Mouse (Mus musculus) hematopoietic stem cell, adult 5-6 weeks (primary cell): ENCODE measurements around the gene Esrrg. TPM values are rescaled to one million over a fixed set of nuclear protein-coding genes. Genes with fewer than 3 reads are reported as not detected.

ENCODE experiments used
- ATAC-seq, 2 experiments: fragments of 125-278 bp in 1 of 2; replicated peaks in 1 of 2; 2 replicates each; pipeline ENCODE4 v1.8.0; 2016 to 2017; ENCODE audit warnings: inconsistent platforms in 2 of 2, mild to moderate bottlenecking in 2 of 2, moderate number of reproducible peaks in 2 of 2, low read depth in 1 of 2, moderate TSS enrichment in 1 of 2; ENCODE audit not compliant: low FRiP score in 2 of 2, poor library complexity in 2 of 2, severe bottlenecking in 2 of 2, insufficient read depth in 1 of 2, low TSS enrichment in 1 of 2
- total RNA-seq: library from RNA; stranded (forward); fragments of 172-1452, 232-1000 nt; gene quantifications from 2 replicates; pipeline ENCODE4 v1.2.3, GENCODE M21; 2017

Esrrg gene
- total RNA-seq, 1 experiment from 2014 or later = 0.30 TPM

DNA sequence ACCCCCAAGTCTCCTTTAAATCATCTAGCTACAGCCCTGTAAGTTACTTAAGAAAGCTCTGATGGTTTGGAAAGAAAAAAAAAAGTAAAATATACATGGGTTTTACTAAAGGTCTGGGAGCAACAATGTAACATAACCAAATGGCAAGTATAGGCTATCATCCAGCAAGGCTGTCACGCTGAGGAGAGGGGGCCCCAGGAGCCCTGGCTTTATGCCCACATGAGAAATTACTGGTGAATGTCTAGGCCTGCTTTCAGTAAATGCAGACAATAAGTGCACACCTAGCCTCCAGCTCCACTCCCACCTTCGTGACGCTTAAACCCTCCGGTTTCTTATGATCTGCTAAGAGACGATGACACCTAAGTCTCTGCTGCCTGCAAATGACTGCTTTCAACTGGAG, 360.9 kb downstream of the Esrrg start:
- no peak for ATAC-seq

GRCm38 (mm10) chr1:187974396-187974795, 365.8 kb downstream of the Esrrg start:
- ATAC-seq = no peak

DNA sequence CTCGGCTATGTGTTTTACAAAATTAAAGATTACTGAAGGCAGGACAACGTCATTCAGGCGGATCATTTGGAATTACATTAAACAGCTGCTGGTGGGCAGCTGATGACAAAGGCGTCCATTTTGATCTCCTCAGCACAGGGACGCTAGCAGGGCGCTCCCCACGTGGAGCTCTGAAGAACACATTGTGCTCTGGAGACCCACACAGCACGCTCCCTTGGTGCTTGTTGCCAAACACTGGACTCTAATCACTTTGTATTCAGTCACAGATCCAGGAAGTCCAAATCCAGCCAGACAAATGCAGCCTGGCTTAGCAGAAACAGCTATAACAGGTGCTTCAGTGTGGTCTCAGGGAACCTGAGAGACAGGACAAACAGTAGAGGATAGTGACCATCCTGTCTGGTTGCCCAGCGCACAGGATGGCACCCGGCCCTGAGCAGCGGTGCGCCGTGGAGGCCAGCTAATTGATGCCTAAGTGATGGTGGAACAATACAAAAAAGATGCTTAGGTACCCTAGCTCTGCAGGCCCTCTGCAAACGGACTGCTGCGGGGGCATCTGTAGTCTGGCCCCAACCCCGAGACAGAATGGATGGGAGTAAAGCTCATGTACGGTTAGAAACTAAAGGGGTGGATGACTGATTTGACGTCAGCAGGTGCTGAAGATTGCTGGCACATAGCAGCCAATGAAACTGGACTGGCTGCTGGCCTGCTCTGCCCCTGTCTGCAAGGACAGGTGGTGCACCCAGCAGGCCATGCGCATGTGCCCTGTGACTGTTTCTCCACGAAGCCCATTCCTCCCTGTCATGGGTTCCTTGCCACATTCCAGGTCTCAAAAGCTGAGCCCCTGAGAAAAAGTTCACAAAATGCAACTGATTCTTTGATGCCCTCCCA, 367.1 kb downstream of the Esrrg start:
- peak in 1 of 2 experiments; percentile 13; a peak in 1 of 4 replicates for ATAC-seq

DNA sequence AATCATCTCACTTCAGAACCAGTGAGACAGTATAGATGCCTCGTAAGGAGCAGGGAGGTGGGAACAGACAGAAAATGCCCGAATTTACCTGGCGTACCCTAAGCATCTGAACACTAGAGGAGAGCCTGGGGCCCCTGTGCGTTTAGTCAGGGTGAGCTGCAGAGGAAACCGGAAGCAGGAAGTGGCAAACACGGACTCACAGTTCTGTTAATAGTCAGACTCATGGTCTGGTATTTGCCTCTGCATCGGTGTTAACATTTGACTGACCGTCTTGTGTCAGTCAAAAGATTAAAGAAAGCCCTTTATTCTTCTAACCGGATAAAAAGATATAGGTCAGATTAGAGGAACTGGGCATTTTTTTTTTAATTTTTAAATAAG, 367.8 kb downstream of the Esrrg start:
- ATAC-seq = peak; percentile 15 to 67; a peak in 3 of 4 replicates

GRCm38 (mm10) chr1:187981028-187981427, 372.4 kb downstream of the Esrrg start:
- no peak for ATAC-seq

DNA sequence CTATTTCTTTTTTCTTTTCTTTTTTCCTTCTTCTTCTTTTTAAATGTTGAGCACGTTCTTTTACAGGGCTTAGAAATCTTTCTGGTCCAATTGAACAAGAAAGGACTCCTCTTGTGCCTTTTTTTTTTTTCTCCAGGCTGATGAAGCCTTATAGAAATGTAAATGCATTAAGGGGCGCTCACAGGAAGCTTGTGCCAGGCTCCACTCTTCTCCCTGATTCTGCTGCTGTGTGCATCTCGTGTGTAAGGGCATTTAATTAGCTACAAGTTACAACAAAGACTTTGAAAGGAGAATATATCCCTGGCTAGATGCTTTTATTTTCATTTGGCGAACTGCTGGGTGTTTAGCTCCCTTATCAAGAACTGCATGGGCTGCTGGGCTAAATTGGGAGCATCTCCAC, 374.6 kb downstream of the Esrrg start:
- ATAC-seq = no peak

DNA sequence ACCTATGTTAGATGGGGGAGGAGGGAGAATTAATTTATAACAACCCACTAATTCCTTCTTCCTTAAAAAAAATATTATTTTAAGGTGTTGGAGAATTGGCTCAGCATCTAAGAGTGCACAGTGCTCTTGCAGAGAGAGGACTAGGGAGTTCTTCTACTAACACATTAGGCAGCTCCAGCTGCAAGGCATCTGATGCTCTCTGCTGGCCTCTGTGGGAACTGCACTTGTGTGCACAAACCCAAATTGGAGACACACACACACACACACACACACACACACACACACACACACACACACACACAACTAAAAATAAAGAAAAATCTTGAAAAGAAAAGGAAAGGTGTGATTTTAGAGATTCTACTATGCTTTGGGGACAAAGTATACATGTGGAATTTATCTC, 381.6 kb downstream of the Esrrg start:
- no peak for ATAC-seq

DNA sequence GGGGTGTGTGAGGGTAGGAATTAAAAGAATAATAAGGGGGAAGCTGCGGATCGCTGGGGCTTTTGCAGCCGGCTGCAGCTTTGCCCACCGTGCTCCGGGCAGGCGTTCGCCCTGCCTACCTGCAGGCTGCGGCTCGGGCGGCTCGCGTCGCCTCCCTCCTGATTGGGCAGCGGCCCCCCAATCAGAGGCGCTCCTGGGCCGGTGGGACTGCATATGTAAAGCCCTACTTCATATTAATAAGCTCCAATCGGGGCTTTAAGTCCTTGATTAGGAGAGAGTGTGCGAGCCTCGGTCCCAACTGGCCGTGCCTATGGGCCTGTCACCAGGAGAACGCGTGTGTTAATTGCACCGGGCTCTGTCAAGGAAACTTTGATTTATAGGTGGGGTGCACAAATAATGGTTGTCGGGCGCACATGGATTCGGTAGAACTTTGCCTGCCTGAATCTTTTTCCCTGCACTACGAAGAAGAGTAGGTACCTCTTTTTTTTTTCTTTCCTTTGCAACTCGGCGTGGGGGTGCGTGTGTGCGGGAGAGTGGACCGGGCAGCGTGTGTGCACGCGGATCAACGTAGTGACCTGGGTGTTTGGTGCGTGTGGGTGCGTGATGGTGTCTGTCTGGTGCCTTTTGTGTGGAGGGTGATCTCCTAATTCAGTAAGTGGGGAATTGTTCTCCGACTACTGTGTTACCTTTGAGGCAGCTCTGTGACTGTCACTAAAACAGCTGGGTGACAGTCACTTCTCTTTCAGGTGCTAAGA, 389.2 kb downstream of the Esrrg start:
- ATAC-seq = peak; percentile 96 to 97

DNA sequence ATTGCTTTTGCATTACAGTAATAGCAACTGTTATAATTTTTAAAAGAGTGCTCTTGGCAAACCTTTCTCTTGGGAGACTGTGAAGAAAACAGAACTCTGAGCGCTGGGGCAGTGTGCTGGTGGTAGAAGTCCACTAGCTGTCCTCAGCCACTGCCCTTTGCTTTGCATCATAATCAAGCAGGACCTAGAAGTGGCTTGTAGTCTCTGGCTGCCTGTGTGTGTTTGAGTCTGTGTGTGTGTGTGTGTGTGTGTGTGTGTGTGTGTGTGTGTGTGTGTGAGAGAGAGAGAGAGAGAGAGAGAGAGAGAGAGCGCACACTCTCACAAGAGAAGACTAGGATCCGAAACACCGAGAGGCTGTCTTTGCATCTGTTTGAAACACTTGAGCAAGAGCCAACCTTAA, 390.5 kb downstream of the Esrrg start:
- ATAC-seq = no peak

DNA sequence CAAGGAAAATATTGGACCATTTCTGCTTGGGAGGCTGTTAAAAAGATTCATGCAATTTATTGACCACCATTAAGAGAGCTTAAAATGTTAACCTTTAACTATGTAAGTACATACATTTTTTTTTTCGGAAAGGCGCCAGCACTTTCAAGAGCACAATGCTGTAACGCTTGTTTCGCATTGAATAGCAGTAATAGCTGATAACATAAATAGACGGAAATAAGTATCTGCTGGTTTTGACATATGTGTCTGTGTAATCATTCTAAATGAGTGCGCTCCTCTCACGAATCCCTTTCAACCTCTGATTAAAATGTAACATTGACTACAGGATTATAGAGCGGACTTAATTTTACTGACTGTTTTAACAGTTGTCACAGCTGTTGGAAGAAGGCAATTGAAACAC, 391.6 kb downstream of the Esrrg start:
- ATAC-seq = no peak

GRCm38 (mm10) chr1:188006820-188007491, 398.4 kb downstream of the Esrrg start:
- ATAC-seq = no peak

DNA sequence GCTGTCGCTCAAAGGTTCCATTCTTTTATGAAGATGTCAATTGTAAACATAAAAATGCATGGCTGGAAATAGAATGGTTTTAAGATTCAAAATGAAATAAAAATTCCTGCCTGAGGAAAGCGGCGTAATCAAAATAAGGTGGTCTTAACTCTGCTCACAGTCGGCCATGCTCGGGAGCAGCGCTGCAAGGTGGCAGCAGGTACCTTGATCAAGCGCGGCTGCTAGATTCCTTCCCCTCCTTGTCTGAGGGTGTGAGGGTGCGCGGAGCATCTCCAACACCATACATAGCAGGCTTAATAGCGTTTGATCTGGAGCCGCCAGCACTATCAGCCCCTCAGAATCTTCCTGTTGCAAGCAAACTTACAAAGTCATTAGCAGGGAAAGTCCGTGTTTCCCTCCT, 399.9 kb downstream of the Esrrg start:
- no peak for ATAC-seq

- no peak for ATAC-seq
Measured at GRCm38 (mm10) chr1:188009868-188010267, 401.3 kb downstream of the Esrrg start.

DNA sequence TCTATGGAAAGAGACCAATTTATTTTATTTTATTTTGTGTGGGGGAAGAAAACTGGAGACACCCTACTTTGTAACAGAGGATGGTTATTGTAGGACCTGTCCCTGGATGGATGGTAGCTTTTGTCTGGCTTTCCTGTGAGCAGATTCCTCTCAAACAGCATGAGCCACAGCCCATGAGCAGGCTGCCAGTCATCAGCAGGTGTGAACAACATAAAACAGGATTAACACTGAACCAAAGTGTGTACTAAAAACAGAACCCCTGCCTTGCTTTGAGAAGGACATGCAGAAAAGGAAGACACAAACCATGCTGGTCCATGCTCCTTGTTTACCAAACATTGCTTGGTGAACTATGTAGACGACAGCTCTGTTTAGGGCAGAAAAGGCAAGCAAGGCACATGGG, 402.3 kb downstream of the Esrrg start:
- no peak for ATAC-seq

DNA sequence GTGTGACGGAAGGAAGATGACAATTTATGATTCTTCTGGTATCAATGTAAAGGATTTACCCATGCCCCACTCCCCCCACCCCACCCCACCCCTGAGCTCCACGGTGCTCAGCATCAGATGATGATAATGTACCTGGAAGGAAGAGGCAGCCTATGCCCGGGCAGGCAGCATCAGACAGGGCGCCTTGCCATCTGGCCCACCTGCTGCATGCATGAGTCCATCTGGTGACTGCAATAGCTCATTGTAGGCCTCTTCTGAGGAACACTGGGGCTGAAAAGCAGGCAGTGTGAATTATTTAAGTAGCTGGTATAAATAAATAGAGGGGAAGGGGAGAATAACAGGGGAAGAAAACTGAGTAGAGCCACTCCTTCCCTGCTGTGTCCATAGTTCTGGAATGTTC, 405.8 kb downstream of the Esrrg start:
- no peak for ATAC-seq

- no peak for ATAC-seq
Measured at GRCm38 (mm10) chr1:188017956-188018862, 409.6 kb downstream of the Esrrg start.

GRCm38 (mm10) chr1:188029205-188029604, 420.6 kb downstream of the Esrrg start:
- no peak for ATAC-seq
